Mouse (Mus musculus): ENCODE measurements at regions not wholly inside any gene's neighbourhood (a gene's known extent, or its start where the extent isn't known, plus 50 kb on each side); places are given as distances from the start of the nearest gene placed in this dataset.

- Histone ChIP-seq H3K9ac (ENCODE audit: insufficient read depth, low read depth) (no peak overlapping the region), H3K4me2 (ENCODE audit: insufficient read depth, low read depth, poor library complexity, severe bottlenecking) (no peak overlapping the region), H3K36me3 (replicated peaks in 1 of 2; ENCODE audit: control insufficient read depth in 1 of 2, insufficient read depth in 1 of 2, low read length in 1 of 2) (no peaks in the 10 kb centered on the region), H3K4me3 (replicated peaks in 1 of 3; ENCODE audit: low read depth in 2 of 3, low read length in 2 of 3, poor library complexity in 1 of 3) (no peak overlapping the region), H3K27ac (ENCODE audit: insufficient read depth, low read depth) (no peak overlapping the region), H3K27me3 (replicated peaks) (no peaks in the 10 kb centered on the region), H3K79me2 (replicated peaks; ENCODE audit: control insufficient read depth, extremely low read depth, insufficient read depth, poor library complexity, severe bottlenecking) (no peaks in the 10 kb centered on the region), H3K9me3 (replicated peaks; ENCODE audit: low read length) (no peaks in the 10 kb centered on the region), H3K4me1 (ENCODE audit: control insufficient read depth in 1 of 2, insufficient read depth in 2 of 2) (no peaks in the 10 kb centered on the region)
- dilution Hi-C loops (cut with MboI; ENCODE audit: extremely low pct_ligation_motif_present, extremely low pct_unique_long_range_greater_than_20kb, low sequenced_read_pairs) = no loop called here
- in situ Hi-C loops (cut with MboI; ENCODE audit: low pct_ligation_motif_present, low pct_unique_long_range_greater_than_20kb, low sequenced_read_pairs) = no loop called here
- DNase-seq (ENCODE audit: extremely low read depth) = no peak
- TF ChIP-seq PAX5 (IDR thresholded peaks at IDR 0.05; ENCODE audit: low read length) = no peak
- no peak for TF ChIP-seq MXI1 (IDR thresholded peaks at IDR 0.05; ENCODE audit: low read depth, low read length)
- no peak for TF ChIP-seq MYC (IDR thresholded peaks at IDR 0.05; ENCODE audit: low read depth, low read length)
- no peak for TF ChIP-seq MAFK (IDR thresholded peaks at IDR 0.05; ENCODE audit: insufficient replicate concordance, low read length)
- TF ChIP-seq MAX (IDR thresholded peaks at IDR 0.05; ENCODE audit: low read length) = no peak
- no peak for TF ChIP-seq ZKSCAN1 (IDR thresholded peaks at IDR 0.05; ENCODE audit: borderline replicate concordance, low read depth, low read length)
- no peak for TF ChIP-seq MEF2A (IDR thresholded peaks at IDR 0.05; ENCODE audit: borderline replicate concordance, low read depth, low read length)
- TF ChIP-seq NRF1 (IDR thresholded peaks at IDR 0.05; ENCODE audit: low read depth, low read length) = no peak
- TF ChIP-seq E2F4 (IDR thresholded peaks at IDR 0.05; ENCODE audit: insufficient replicate concordance, low read depth, low read length) = no peak
- TF ChIP-seq EP300 (IDR thresholded peaks at IDR 0.05; ENCODE audit: low read length) = no peak
- no peak for TF ChIP-seq TCF12 (IDR thresholded peaks at IDR 0.05; ENCODE audit: low read depth, low read length)
- no peak for TF ChIP-seq NELFE (IDR thresholded peaks at IDR 0.05; ENCODE audit: low read depth, low read length)
- TF ChIP-seq HCFC1 (IDR thresholded peaks at IDR 0.05; ENCODE audit: low read depth, low read length) = no peak
Measured at GRCm38 (mm10) chr10:91437917-91438316, 256.8 kb upstream of the Tmpo start.

- TF ChIP-seq RCOR1 (conservative IDR thresholded peaks at IDR 0.05; ENCODE audit: low read depth, low read length) (no peak), TCF12 (IDR thresholded peaks at IDR 0.05; ENCODE audit: low read depth, low read length) (no peak), ELF1 (IDR thresholded peaks at IDR 0.05; ENCODE audit: low read depth, low read length) (no peak), ZMIZ1 (IDR thresholded peaks at IDR 0.05; ENCODE audit: low read depth, low read length) (no peak)
- Histone ChIP-seq H3K79me2 (replicated peaks; ENCODE audit: control insufficient read depth, extremely low read depth, insufficient read depth, poor library complexity, severe bottlenecking) (no peaks in the 10 kb centered on the region), H3K9ac (ENCODE audit: insufficient read depth, low read depth) (no peak overlapping the region), H3K27me3 (replicated peaks) (no peaks in the 10 kb centered on the region), H3K4me3 (replicated peaks in 1 of 3; ENCODE audit: low read depth in 2 of 3, low read length in 2 of 3, poor library complexity in 1 of 3) (no peak overlapping the region), H3K36me3 (replicated peaks in 1 of 2; ENCODE audit: control insufficient read depth in 1 of 2, insufficient read depth in 1 of 2, low read length in 1 of 2) (no peaks in the 10 kb centered on the region), H3K4me1 (ENCODE audit: control insufficient read depth in 1 of 2, insufficient read depth in 2 of 2) (no peaks in the 10 kb centered on the region), H3K27ac (ENCODE audit: insufficient read depth, low read depth) (no peak overlapping the region), H3K4me2 (ENCODE audit: insufficient read depth, low read depth, poor library complexity, severe bottlenecking) (no peak overlapping the region), H3K9me3 (replicated peaks; ENCODE audit: low read length) (no peaks in the 10 kb centered on the region)
- dilution Hi-C loops (cut with MboI; ENCODE audit: extremely low pct_ligation_motif_present, extremely low pct_unique_long_range_greater_than_20kb, low sequenced_read_pairs) = no loop called here
- in situ Hi-C loops (cut with MboI; ENCODE audit: low pct_ligation_motif_present, low pct_unique_long_range_greater_than_20kb, low sequenced_read_pairs) = no loop called here
- DNase-seq (ENCODE audit: extremely low read depth) = no peak
Measured at GRCm38 (mm10) chr10:91436091-91436569, 255.0 kb upstream of the Tmpo start.
